Mouse (Mus musculus) lung, embryonic 16.5 days (tissue): ENCODE data around the gene Atp1a4. TPM values are rescaled to one million over a fixed set of nuclear protein-coding genes. Genes with fewer than 3 reads are reported as not detected.

Experiments used
- ATAC-seq: fragments of 200-750 bp; cut with Nextera tagmentation; 2 replicates; pipeline ENCODE4 v1.8.0; 2017; ENCODE audit warnings: low read depth, mild to moderate bottlenecking, moderate library complexity
- H3K27ac ChIP-seq: fragments of 300-500 bp; sonication (generic); 2 replicates; pipeline ENCODE4 v1.5.1; 2014; ENCODE audit warnings: mild to moderate bottlenecking, control low read depth, low read length
- H3K27me3 ChIP-seq: fragments of 300-500 bp; sonication (generic); 2 replicates; pipeline ENCODE4 v1.6.1; 2014; ENCODE audit warnings: low read depth, low read length, mixed read lengths; ENCODE audit not compliant: control insufficient read depth, insufficient read depth
- H3K36me3 ChIP-seq: fragments of 300-500 bp; sonication (generic); 2 replicates; pipeline ENCODE4 v1.6.1; 2014; ENCODE audit warnings: low read length; ENCODE audit not compliant: control insufficient read depth, insufficient read depth
- H3K4me1 ChIP-seq: fragments of 300-500 bp; sonication (generic); replicated peaks from 2 replicates; pipeline ENCODE4 v1.6.1; 2014; ENCODE audit warnings: low read length, mixed read lengths; ENCODE audit not compliant: control insufficient read depth, insufficient read depth
- H3K4me2 ChIP-seq: fragments of 300-500 bp; sonication (generic); 2 replicates; pipeline ENCODE4 v1.6.1; 2014; ENCODE audit warnings: low read depth, low read length, control low read depth
- H3K4me3 ChIP-seq: fragments of 300-500 bp; sonication (generic); 2 replicates; pipeline ENCODE4 v1.5.1; 2014; ENCODE audit warnings: mild to moderate bottlenecking, low read length, control low read depth
- H3K9ac ChIP-seq: fragments of 300-500 bp; sonication (generic); 2 replicates; pipeline ENCODE4 v1.6.1; 2014; ENCODE audit warnings: low read length, control low read depth
- H3K9me3 ChIP-seq: fragments of 300-500 bp; sonication (generic); 2 replicates; pipeline ENCODE4 v1.6.1; 2016; ENCODE audit warnings: low read length; ENCODE audit not compliant: control insufficient read depth
- WGBS: fragments of 180-500 bp; shearing (Covaris S2); extraction: QIAGEN DNeasy Blood & Tissue Kit; methylation state at CpG from one replicate; pipeline ENCODE4 v1.1.7; 2014; 5-methylcytosine and 5-hydroxymethylcytosine counted together
- polyA plus RNA-seq: library from polyadenylated mRNA; unstranded; fragments of >200 nt; fragmentation: Nextera tagmentation; extraction: Ambion mirVana; gene quantifications from 2 replicates; pipeline ENCODE4 v1.2.1, GENCODE M21; 2015

The Atp1a4 gene
- polyA plus RNA-seq, 1 experiment from 2014 or later = not detected

DNA sequence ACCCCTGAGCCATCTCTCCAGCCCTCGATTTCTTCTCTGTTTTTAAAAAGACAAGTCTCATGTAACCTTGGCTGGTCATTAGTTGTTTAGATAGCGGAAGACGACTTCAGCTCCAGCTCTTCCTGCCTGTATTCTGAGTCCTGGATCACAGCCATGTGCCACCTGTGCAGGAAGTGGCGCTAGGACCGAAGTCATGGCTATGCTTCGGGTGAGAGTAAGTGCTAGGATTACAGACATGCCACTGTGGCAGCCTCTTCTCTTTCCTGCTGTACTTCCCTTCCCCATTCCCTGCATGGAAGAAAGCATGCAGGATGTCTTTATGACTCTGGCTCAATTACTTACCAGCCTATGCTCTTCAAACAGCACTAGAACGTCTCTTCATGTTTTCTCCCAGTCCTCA, 79.1 kb downstream of the Atp1a4 start:
- H3K27ac ChIP-seq = no peak overlapping the region
- H3K4me3 ChIP-seq = no peak overlapping the region
- peak; percentile 66 for ATAC-seq
- H3K4me2 ChIP-seq = no peak overlapping the region
- WGBS = 53% methylated on average over 7 of the region's 7 CpGs
- no peaks in the 10 kb centered on the region for H3K9me3 ChIP-seq
- no peaks in the 10 kb centered on the region for H3K4me1 ChIP-seq
- H3K9ac ChIP-seq = no peak overlapping the region
- H3K36me3 ChIP-seq = peaks cover 40% of the 10 kb centered on the region
- no peaks in the 10 kb centered on the region for H3K27me3 ChIP-seq

DNA sequence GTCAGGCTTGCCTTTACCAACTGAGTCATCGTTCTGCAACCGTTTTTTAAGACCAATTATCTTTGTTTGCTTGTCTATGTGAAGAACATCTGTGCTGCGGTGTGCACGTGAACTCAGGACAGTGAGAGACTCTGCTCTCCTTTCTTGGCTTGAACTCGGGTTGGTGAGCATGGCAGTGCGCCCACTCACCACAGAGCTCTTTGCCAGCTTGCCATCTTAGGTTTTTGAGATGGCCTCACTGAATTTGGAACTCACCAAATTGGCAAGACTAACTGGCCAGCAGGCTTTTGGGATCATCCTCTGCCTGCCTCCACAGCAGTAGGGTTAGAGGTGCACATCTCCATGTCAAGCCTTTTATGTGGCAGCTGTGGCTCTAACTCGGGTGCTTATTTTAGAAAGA, 80.4 kb downstream of the Atp1a4 start:
- Histone ChIP-seq H3K4me1 (no peaks in the 10 kb centered on the region), H3K4me3 (no peak overlapping the region), H3K36me3 (peaks cover 48% of the 10 kb centered on the region), H3K27ac (no peak overlapping the region), H3K9me3 (no peaks in the 10 kb centered on the region), H3K27me3 (no peaks in the 10 kb centered on the region), H3K4me2 (no peak overlapping the region), H3K9ac (no peak overlapping the region)
- 78% methylated on average over 7 of the region's 7 CpGs for WGBS
- no peak for ATAC-seq

Other genes with a start within 250 kb of the Atp1a4 start
- 10.8 and 12.2 TPM in 2 replicates for gene Vangl2, start 230.0 kb downstream of the Atp1a4 start, polyA plus RNA-seq
- not detected in 2 replicates for gene Nhlh1, start 200.8 kb downstream of the Atp1a4 start, polyA plus RNA-seq
- 242 and 253 TPM in 2 replicates for gene Copa, start 175.9 kb downstream of the Atp1a4 start, polyA plus RNA-seq
- gene Ncstn, start 175.6 kb downstream of the Atp1a4 start, polyA plus RNA-seq = 146 TPM in 2 replicates
- gene Pex19, start 131.7 kb downstream of the Atp1a4 start, polyA plus RNA-seq = 124 and 128 TPM in 2 replicates
- gene Dcaf8, start 110.3 kb downstream of the Atp1a4 start, polyA plus RNA-seq = 133 and 141 TPM in 2 replicates
- gene Pea15a, start 51.6 kb downstream of the Atp1a4 start, polyA plus RNA-seq = 139 and 147 TPM in 2 replicates
- 7.9 and 15.3 TPM in 2 replicates for gene Casq1, start 38.5 kb downstream of the Atp1a4 start, polyA plus RNA-seq
- 42.5 and 46.0 TPM in 2 replicates for gene Igsf8, start 3.2 kb upstream of the Atp1a4 start, polyA plus RNA-seq
- 6.2 and 6.7 TPM in 2 replicates for gene Atp1a2, start 39.6 kb upstream of the Atp1a4 start, polyA plus RNA-seq
- gene Kcnj9, start 70.9 kb upstream of the Atp1a4 start, polyA plus RNA-seq = not detected in 2 replicates
- 0.15 and 0.20 TPM in 2 replicates for gene Kcnj10, start 82.8 kb upstream of the Atp1a4 start, polyA plus RNA-seq
- gene Pigm, start 118.1 kb upstream of the Atp1a4 start, polyA plus RNA-seq = 5.0 and 6.2 TPM in 2 replicates
- gene Slamf9, start 216.9 kb upstream of the Atp1a4 start, polyA plus RNA-seq = 0.57 and 0.64 TPM in 2 replicates
- 17.4 and 20.4 TPM in 2 replicates for gene Igsf9, start 223.4 kb upstream of the Atp1a4 start, polyA plus RNA-seq
- gene Tagln2, start 241.6 kb upstream of the Atp1a4 start, polyA plus RNA-seq = 662 and 695 TPM in 2 replicates